Mouse (Mus musculus) left cerebral cortex, adult 18-20 months (tissue): Measurements from ENCODE around the gene Olfr156. TPM values are rescaled to one million over a fixed set of nuclear protein-coding genes. Genes with fewer than 3 reads are reported as not detected.

ENCODE experiments used
- total RNA-seq, 2 experiments: library from RNA; stranded (reverse); gene quantifications; 2 replicates each; pipeline ENCODE4 v1.2.3; 2021

Olfr156 gene
- total RNA-seq, 2 experiments from 2014 or later: not detected

Other genes starting within 250 kb of the Olfr156 start
- 10 to 100 TPM; 44.8 to 50.1 TPM for gene Rgp1, start 245.2 kb downstream of the Olfr156 start, total RNA-seq
- 10 to 100 TPM; 62.1 to 64.2 TPM for gene Gba2, start 245.0 kb downstream of the Olfr156 start, total RNA-seq
- gene Msmp, start 239.4 kb downstream of the Olfr156 start, total RNA-seq: not detected
- gene Npr2, start 192.0 kb downstream of the Olfr156 start, total RNA-seq: 10 to 100 TPM; 47.5 to 48.4 TPM
- gene Spag8, start 170.3 kb downstream of the Olfr156 start, total RNA-seq: 1 to 10 TPM in 1 of 2 experiments, under 1 TPM in 1; 0.87 to 2.1 TPM
- gene Hint2, start 167.4 kb downstream of the Olfr156 start, total RNA-seq: 10 to 100 TPM; 34.1 to 40.5 TPM
- 10 to 100 TPM; 57.7 to 64.8 TPM for gene Tmem8b, start 154.9 kb downstream of the Olfr156 start, total RNA-seq
- gene Fam221b, start 154.8 kb downstream of the Olfr156 start, total RNA-seq: 1 to 10 TPM; 1.6 to 1.7 TPM
- gene Olfr70, start 123.1 kb downstream of the Olfr156 start, total RNA-seq: not detected
- under 1 TPM in 1 of 2 experiments, not detected in 1; 0.12 TPM for gene Olfr71, start 113.6 kb downstream of the Olfr156 start, total RNA-seq
- gene Hrct1, start 96.7 kb downstream of the Olfr156 start, total RNA-seq: 1 to 10 TPM in 1 of 2 experiments, under 1 TPM in 1; 0.61 to 1.5 TPM
- 1 to 10 TPM in 1 of 2 experiments, under 1 TPM in 1; 0.44 to 1.1 TPM for gene Spaar, start 93.9 kb downstream of the Olfr156 start, total RNA-seq
- gene Olfr159, start 52.9 kb downstream of the Olfr156 start, total RNA-seq: not detected
- not detected for gene Olfr157, start 16.3 kb upstream of the Olfr156 start, total RNA-seq
- not detected for gene Olfr155, start 27.7 kb upstream of the Olfr156 start, total RNA-seq
- gene Reck, start 51.6 kb upstream of the Olfr156 start, total RNA-seq: 1 to 10 TPM; 6.5 to 8.3 TPM
- 1 to 10 TPM; 3.1 to 4.1 TPM for gene Glipr2, start 133.5 kb upstream of the Olfr156 start, total RNA-seq
- gene Ccin, start 159.6 kb upstream of the Olfr156 start, total RNA-seq: not detected
- 100 to 1,000 TPM; 291 to 294 TPM for gene Clta, start 180.6 kb upstream of the Olfr156 start, total RNA-seq